Mouse (Mus musculus) embryonic facial prominence, embryonic 15.5 days (tissue): Measurements from ENCODE around the gene Atp2c2. TPM values are rescaled to one million over a fixed set of nuclear protein-coding genes. Genes with fewer than 3 reads are reported as not detected.
A peak's percentile ranks its signal among the peaks of the same experiment; 100 is the strongest.

Source experiments
- ATAC-seq: fragments of 200-750 bp; cut with Nextera tagmentation; 2 replicates; pipeline ENCODE4 v1.8.0; 2017; ENCODE audit warnings: low read depth, moderate TSS enrichment; ENCODE audit not compliant: insufficient number of reproducible peaks, low FRiP score, low TSS enrichment
- H3K27ac ChIP-seq: fragments of 300-500 bp; sonication (generic); replicated peaks from 2 replicates; pipeline ENCODE4 v1.5.1; 2015; ENCODE audit warnings: mild to moderate bottlenecking, inconsistent platforms
- H3K27me3 ChIP-seq: fragments of 300-500 bp; sonication (generic); 2 replicates; pipeline ENCODE4 v1.6.1; 2015; ENCODE audit warnings: inconsistent platforms
- H3K36me3 ChIP-seq: fragments of 300-500 bp; sonication (generic); 2 replicates; pipeline ENCODE4 v1.6.1; 2015; ENCODE audit warnings: mild to moderate bottlenecking, inconsistent platforms
- H3K4me1 ChIP-seq: fragments of 300-500 bp; sonication (generic); 2 replicates; pipeline ENCODE4 v1.6.1; 2015; ENCODE audit warnings: inconsistent platforms
- H3K4me2 ChIP-seq: fragments of 300-500 bp; sonication (generic); replicated peaks from 2 replicates; pipeline ENCODE4 v1.6.1; 2015; ENCODE audit warnings: mild to moderate bottlenecking, inconsistent platforms
- H3K4me3 ChIP-seq: fragments of 300-500 bp; sonication (generic); replicated peaks from 2 replicates; pipeline ENCODE4 v1.5.1; 2015; ENCODE audit warnings: mild to moderate bottlenecking, inconsistent platforms
- H3K9ac ChIP-seq: fragments of 300-500 bp; sonication (generic); 2 replicates; pipeline ENCODE4 v1.6.1; 2015; ENCODE audit warnings: inconsistent platforms
- H3K9me3 ChIP-seq: fragments of 300-500 bp; sonication (generic); replicated peaks from 2 replicates; pipeline ENCODE4 v1.6.1; 2016; ENCODE audit warnings: inconsistent platforms
- WGBS: fragments of 180-500 bp; shearing (Covaris S2); methylation state at CpG from one replicate; pipeline ENCODE4 v1.1.7; 2015; 5-methylcytosine and 5-hydroxymethylcytosine counted together
- polyA plus RNA-seq: library from polyadenylated mRNA; unstranded; fragments of >200 nt; fragmentation: Nextera tagmentation; extraction: Ambion mirVana; gene quantifications from 2 replicates; pipeline ENCODE4 v1.2.1, GENCODE M21; 2015

The Atp2c2 gene
- polyA plus RNA-seq, 1 experiment from 2014 or later = 6.5 TPM

DNA sequence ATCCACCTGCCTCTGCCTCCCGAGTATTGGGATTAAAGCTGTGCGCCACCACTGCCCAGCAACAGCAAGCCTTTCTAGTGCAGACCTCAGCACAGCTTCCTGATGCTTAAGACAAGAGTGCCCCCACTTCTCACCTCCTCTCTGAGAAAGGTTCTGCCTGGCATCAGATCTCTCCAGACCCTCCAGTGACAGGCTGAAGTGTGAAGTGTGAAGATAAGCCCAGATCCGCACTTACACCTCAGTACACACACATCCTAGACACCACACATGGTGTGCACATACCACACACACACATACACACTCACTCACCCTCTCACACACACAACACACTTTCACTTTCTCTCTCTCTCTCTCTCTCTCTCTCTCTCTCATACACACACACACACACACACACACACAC, 87.1 kb downstream of the Atp2c2 start:
- H3K4me3 ChIP-seq = no peak overlapping the region
- ATAC-seq = no peak
- 69% methylated on average over 3 of the region's 3 CpGs for WGBS
- H3K9me3 ChIP-seq = no peaks in the 10 kb centered on the region
- H3K36me3 ChIP-seq = no peaks in the 10 kb centered on the region
- no peak overlapping the region for H3K27ac ChIP-seq
- no peak overlapping the region for H3K4me2 ChIP-seq
- no peak overlapping the region for H3K9ac ChIP-seq
- peaks cover 8% of the 10 kb centered on the region for H3K4me1 ChIP-seq
- no peaks in the 10 kb centered on the region for H3K27me3 ChIP-seq

DNA sequence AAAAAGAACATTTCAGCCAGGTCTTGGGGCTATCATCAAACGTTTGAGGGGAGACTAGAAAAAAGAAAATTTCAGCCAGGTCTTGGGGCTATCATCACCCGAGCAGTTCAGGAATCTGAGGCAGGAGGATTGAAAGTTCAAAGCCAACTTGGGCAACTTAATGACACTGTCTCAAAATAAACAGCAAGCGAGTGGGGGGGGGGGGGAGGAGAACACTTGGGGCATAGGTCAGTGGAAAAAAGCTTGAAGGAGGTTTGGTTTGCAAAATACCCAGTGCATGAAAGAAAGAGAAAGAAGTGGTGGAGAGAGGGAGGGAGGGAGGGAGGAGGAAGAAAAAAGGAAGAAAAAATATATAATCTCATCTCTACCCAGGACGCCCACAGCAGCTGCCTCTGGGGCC, 87.5 kb downstream of the Atp2c2 start:
- Histone ChIP-seq H3K9me3 (no peaks in the 10 kb centered on the region), H3K9ac (no peak overlapping the region), H3K4me1 (peaks cover 11% of the 10 kb centered on the region), H3K36me3 (no peaks in the 10 kb centered on the region), H3K27me3 (no peaks in the 10 kb centered on the region), H3K4me2 (no peak overlapping the region), H3K4me3 (no peak overlapping the region), H3K27ac (no peak overlapping the region)
- ATAC-seq = no peak
- 37% methylated on average over 4 of the region's 4 CpGs for WGBS

DNA sequence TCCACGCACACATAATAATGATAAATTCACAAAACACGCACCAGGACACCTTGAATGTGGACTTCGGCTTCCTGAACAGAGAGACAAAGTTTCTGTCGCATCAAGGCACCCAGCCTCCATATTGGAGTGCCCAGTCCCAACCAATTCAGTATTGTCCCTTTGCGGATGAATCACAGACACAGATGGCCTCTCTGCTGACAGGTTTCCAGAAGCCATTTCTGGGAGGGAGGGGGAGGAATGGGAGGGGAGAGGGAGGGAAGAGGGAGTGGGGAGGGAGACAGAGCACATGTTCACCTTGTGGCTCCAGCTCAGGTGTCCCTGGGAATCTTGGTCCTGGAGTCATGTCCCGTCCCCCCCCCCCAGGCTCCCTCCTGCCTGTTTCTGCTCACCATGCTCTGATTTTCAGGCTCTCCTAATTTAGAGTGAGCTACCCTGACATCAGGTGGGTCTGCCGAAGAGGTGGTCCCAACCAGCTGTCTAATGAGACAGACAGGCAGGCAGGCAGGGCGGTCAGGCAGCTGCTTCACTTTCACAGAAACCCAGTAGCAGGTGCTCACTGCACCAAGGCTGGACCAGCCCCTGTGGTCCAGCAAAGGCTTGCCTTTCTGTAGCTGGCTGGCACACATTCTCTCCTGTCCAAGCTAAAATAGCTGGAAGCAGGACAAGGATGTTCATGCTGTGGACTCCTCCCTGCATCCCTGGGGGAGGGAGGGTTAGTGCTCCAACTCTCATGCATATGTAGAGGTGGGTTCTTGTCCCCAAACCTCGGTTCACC, 89.0 kb downstream of the Atp2c2 start:
- Histone ChIP-seq H3K36me3 (no peaks in the 10 kb centered on the region), H3K4me1 (peaks cover 15% of the 10 kb centered on the region), H3K9ac (no peak overlapping the region), H3K27ac (no peak overlapping the region), H3K4me2 (no peak overlapping the region), H3K4me3 (no peak overlapping the region), H3K9me3 (no peaks in the 10 kb centered on the region), H3K27me3 (no peaks in the 10 kb centered on the region)
- WGBS = 67% methylated on average over 9 of the region's 9 CpGs
- ATAC-seq = no peak

DNA sequence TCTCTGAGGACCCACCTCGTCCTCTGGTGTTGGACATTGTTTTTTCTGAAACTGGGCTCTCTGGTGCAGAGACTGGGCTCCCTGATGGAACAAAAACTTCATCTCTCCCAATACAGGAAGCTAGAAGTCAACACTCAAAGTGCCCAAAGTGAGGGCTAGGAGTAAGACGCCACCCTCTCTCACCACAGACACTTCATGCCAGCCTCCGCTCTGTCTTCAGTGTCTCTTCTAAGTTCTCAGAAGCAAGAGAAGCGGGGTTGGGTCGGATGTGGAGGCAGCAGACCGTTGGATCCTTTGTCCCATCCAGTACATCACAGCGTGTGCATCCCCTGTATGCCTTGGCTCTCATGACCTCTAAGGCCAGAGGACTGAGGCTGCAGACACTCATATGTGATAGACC, 89.8 kb downstream of the Atp2c2 start:
- no peak overlapping the region for H3K4me3 ChIP-seq
- no peaks in the 10 kb centered on the region for H3K27me3 ChIP-seq
- no peak overlapping the region for H3K4me2 ChIP-seq
- ATAC-seq = no peak
- H3K27ac ChIP-seq = no peak overlapping the region
- WGBS = 85% methylated on average over 7 of the region's 7 CpGs
- no peaks in the 10 kb centered on the region for H3K9me3 ChIP-seq
- peaks cover 15% of the 10 kb centered on the region for H3K4me1 ChIP-seq
- no peaks in the 10 kb centered on the region for H3K36me3 ChIP-seq
- no peak overlapping the region for H3K9ac ChIP-seq

DNA sequence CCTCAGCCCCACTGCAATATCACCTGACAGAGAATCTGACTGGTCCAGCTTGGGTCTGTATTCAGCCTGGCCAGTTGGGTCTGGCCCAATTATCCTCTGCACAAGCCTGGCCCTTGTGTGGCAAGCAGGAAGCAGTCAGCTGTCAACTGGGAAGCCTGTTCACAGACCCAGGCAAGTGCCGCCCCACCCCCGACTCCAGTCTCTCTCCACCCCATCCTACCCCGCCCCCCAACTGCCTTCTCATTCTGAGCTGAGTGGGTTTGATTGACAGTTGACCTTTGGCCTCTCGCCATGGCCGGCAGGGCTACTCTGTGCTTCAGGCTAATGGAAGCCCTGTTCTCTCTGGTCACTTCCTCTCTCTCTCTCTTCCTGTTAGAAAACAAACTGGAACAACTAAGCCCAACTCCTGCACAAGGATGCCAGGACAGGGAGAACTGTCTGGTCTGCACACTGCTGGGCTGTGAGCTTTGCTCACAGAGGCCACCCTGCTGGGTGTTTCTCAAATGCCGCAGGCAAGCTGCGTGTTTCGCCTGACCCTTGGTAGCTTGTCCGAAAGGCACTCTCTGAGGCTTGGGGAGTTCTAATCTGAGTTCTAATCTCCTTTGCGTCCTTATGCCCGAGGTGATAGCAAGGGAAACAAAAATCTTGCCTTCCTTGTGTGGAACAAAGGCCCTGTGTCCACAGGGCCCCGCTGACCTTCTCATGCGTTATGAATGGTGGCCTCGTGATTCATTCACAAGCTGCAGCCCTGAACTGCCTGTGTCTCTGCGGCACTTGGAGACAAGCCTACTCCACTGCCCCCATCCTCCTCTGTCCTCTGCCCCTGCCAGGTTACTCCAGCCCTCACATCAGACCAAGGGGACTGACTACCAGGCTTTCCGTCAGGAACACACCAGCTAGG, 92.2 kb downstream of the Atp2c2 start:
- WGBS = 29% methylated on average over 16 of the region's 16 CpGs
- no peaks in the 10 kb centered on the region for H3K27me3 ChIP-seq

DNA sequence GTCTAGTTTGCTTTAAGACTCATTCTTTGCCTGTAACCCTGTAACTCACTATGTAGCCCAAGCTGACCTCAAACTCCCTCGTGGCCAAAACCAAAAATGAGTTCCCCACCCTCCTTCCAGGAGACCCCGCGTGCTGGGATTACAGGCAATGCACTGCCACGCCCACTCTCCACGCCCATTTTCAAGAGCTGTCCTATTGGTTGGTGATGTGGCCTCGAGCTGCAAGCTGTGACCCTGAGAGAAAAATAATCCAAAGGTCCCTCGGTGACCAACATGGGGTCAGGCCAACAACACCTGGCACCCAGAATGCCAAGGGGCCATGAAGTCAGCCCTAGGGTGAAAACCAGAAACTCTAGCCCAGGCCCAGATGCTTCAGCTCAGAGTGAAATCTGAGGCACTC, 94.9 kb downstream of the Atp2c2 start:
- Histone ChIP-seq H3K4me3 (no peak overlapping the region), H3K36me3 (no peaks in the 10 kb centered on the region), H3K27me3 (no peaks in the 10 kb centered on the region), H3K27ac (no peak overlapping the region), H3K9me3 (no peaks in the 10 kb centered on the region), H3K4me2 (no peak overlapping the region), H3K9ac (no peak overlapping the region), H3K4me1 (peaks cover 27% of the 10 kb centered on the region)
- 40% methylated on average over 7 of the region's 7 CpGs for WGBS
- no peak for ATAC-seq

More for the DNA sequence above, 92.2 kb downstream of the Atp2c2 start:
- no peak overlapping the region for H3K4me3 ChIP-seq
- no peaks in the 10 kb centered on the region for H3K9me3 ChIP-seq
- H3K4me1 ChIP-seq = peaks cover 10% of the 10 kb centered on the region; the same call in 1 of the 2 replicates
- no peak overlapping the region for H3K9ac ChIP-seq
- no peak overlapping the region for H3K27ac ChIP-seq
- H3K4me2 ChIP-seq = no peak overlapping the region
- H3K36me3 ChIP-seq = no peaks in the 10 kb centered on the region
- no peak for ATAC-seq

DNA sequence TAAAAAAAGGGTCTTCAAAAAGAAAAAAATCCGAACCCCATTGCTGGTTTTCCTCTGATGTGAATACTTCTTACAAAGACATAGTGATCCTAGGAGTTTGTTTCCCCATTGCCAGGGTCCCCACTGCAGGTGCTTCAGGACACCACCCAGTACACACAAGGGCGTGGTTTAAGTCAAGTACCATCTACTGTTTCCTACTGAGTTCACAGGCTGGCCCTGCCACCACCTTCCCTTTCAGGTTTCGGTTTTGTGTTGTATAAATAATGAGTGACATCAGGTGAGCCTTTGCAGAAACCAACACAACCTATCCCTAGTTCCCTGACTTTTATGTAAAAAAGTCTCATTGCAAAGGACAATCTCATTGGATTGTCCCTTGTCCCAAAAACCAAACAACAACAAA, 95.8 kb downstream of the Atp2c2 start:
- no peak for ATAC-seq

DNA sequence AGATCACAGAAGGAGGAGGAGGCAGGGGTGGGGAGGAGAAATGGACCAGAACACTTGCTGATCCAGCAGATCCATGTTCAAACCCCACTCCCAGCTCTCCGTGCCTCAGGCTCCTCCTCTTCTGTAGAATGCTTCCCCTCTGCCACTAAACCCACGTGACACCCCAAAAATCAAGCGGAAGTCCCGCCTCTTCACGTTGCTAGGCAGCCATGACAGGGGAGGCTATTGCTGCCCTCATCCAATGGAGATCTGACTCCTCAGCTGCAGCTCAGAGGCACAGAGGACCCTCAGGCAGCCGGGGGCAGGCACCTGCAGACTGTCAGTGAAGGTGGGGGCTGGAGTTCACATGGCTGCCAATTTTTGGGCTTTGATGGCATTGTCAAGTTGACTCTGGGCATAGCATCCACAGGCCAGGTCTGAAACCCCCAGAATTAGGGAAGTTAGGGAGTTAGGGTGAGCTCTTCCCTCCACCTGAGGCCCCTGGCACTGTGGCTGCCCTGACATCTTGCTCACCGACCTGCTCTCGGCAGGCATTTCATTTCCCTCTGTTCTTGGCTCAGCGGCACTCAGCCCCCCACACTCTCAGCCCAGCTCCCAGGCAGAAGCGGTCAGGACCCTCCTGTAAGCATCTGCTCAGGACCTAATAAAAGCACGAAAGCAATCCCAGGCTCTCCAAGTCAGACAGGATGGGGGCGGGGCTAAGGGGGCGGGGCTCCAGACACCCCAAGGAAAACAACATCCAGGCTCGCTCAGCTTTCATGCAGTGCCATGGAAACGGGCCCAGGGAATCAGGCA, 98.6 kb downstream of the Atp2c2 start:
- WGBS = 2% methylated on average over 15 of the region's 15 CpGs
- Histone ChIP-seq H3K4me2 (peak overlapping the region; percentile 43), H3K4me3 (peak overlapping the region; percentile 13; the same call in 1 of the 2 replicates), H3K4me1 (peaks cover 22% of the 10 kb centered on the region), H3K36me3 (no peaks in the 10 kb centered on the region), H3K27me3 (no peaks in the 10 kb centered on the region), H3K9me3 (no peaks in the 10 kb centered on the region), H3K27ac (peak overlapping the region; percentile 58), H3K9ac (no peak overlapping the region)
- peak; percentile 68 for ATAC-seq

More for the DNA sequence above, 95.8 kb downstream of the Atp2c2 start:
- Histone ChIP-seq H3K27me3 (no peaks in the 10 kb centered on the region), H3K9ac (no peak overlapping the region), H3K9me3 (no peaks in the 10 kb centered on the region), H3K27ac (no peak overlapping the region), H3K4me2 (no peak overlapping the region), H3K4me1 (peaks cover 27% of the 10 kb centered on the region), H3K4me3 (no peak overlapping the region), H3K36me3 (no peaks in the 10 kb centered on the region)
- WGBS = 87% methylated on average over 3 of the region's 3 CpGs

DNA sequence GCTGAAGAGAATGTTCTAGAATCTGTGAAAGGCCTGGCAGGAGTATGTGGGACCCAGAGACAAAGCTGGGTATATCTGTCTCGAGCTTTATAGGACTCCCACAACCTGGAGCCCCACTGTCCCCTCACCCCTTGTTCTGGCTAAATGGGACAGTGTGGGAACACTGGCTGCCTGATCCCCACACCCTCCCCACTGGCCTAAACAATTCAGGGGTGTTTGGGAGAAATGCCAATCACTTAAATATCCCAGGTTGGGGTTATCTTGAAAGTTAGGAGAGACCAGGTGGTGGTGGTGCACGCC, 99.1 kb downstream of the Atp2c2 start:
- Histone ChIP-seq H3K9ac (no peak overlapping the region), H3K4me2 (peak overlapping the region; percentile 43), H3K4me3 (no peak overlapping the region), H3K27me3 (no peaks in the 10 kb centered on the region), H3K27ac (peak overlapping the region; percentile 58), H3K36me3 (no peaks in the 10 kb centered on the region), H3K9me3 (no peaks in the 10 kb centered on the region), H3K4me1 (peaks cover 22% of the 10 kb centered on the region)
- 60% methylated on average over 2 of the region's 2 CpGs for WGBS
- ATAC-seq = 0 out of 2 replicates have a peak, but pooled peaks have one; percentile 21

DNA sequence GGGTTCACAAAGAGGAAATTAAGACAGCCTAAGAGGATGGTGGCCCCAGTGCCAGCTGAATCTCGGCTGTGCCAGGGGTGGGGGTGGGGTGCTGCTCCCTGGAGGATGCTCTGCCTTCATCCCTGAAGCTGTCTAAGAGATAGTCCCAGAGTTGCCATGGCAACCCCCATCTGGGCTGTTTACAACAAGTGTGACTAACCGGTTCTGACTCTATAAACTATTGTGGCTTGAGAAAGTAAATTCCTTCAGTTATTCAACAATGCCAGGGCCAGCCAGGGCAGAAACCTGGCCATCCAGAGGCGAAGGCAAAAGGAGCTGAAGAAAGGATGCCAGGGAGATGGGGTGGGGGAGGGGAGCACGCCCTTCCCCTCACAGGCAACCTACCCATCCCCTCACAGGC, 101.4 kb downstream of the Atp2c2 start:
- Histone ChIP-seq H3K4me1 (peaks cover 22% of the 10 kb centered on the region), H3K4me2 (no peak overlapping the region), H3K4me3 (no peak overlapping the region), H3K27me3 (no peaks in the 10 kb centered on the region), H3K9me3 (no peaks in the 10 kb centered on the region), H3K27ac (no peak overlapping the region), H3K9ac (no peak overlapping the region), H3K36me3 (no peaks in the 10 kb centered on the region)
- WGBS = 5% methylated on average over 4 of the region's 4 CpGs
- no peak for ATAC-seq

DNA sequence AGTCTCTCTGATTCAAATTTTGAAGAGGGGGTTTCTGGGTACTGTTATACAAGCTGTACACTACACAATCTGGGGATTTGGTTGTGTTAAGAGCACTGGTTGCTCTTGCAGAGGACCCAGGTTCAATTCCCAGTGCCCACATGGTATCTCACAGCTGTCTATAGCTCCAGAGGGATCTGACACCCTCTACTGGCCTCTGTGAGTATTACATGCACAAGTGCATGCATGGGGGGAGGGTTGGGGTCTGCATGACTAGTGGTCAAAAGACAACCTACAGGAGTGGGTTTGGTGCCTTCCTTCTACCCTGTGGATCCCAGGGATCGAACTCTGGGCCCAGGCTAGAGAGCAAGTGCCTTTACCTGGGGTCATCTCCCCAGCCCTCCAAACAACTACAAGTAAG, 102.8 kb downstream of the Atp2c2 start:
- no peak for ATAC-seq
- WGBS = 92% methylated on average over 1 of the region's 1 CpGs

More for the DNA sequence above, 102.8 kb downstream of the Atp2c2 start:
- Histone ChIP-seq H3K36me3 (no peaks in the 10 kb centered on the region), H3K9ac (no peak overlapping the region), H3K4me2 (no peak overlapping the region), H3K4me3 (no peak overlapping the region), H3K27me3 (no peaks in the 10 kb centered on the region), H3K9me3 (no peaks in the 10 kb centered on the region), H3K4me1 (peaks cover 31% of the 10 kb centered on the region), H3K27ac (no peak overlapping the region)
